Mouse (Mus musculus) gastrocnemius, postnatal 4 days (tissue): Measurements from ENCODE around the gene Denr. TPM values are rescaled to one million over a fixed set of nuclear protein-coding genes. Genes with fewer than 3 reads are reported as not detected.

Experiments used
- DNase-seq, 2 experiments: peaks; one replicate each; pipeline ENCODE4 v3.0.0; 2021 to 2022; ENCODE audit warnings: low spot score in 2 of 2, mixed read lengths in 2 of 2
- total RNA-seq, 2 experiments: library from RNA; stranded (reverse); gene quantifications; 2 replicates each; pipeline ENCODE4 v1.2.3; 2021

Gene Denr
- total RNA-seq, 2 experiments from 2014 or later, result 59.8 to 66.3 TPM

DNA sequence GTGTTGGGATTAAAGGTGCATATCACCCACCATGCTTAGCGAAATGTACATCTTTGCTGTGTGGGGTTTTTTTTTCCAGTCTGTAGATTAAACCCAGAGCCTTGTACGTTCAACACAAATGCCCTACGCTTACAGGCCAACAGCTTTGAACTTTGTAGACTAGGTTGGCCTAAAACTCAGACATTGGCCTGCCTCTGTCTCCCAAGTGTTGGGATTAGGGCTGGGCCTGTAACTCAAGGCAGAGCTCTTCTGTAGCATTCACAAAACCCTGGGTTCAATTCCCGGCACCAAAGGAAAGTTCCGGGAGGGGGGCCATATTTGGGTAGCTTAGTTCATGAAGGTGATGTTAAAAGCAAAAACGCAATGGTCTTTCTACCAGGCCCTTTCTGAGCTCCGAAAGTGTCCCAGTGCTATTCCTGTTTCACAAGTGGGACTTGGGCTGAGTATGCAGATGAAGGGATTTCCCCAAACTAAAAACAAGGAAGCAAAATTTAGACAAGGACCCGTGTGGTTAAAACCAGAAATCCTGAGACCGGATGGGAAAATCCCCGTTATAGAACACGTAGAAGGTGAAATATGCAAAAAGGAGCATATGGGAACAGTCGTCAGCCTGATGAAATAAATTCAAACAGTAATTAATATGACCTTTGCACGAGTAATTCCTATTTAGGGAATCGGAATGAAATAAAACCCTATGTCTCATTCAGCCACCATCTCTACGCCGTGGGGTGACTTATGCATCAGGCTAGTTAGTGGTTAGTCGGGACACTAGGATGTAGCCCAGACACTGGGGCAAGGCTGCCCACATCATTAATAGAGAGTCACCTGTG is 614 bp upstream of the Denr start:
- no peak for DNase-seq

DNA sequence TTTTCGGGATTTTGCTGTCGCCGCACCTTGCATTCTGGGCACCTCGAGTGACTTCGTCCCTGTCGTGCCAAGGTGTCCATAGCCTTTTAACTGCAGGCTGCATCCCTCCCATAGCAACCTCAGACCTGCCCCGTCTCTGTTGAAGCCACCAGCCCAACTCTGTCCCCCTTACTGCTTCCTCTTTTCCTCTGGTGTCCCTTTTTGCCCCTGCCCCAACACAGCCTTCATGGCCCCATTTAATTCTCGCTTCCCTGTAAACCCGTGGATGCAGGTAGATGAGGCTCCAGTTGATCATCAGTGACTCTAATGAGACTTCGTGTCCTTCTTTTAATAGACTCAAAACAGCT is 629 bp downstream of the Denr start:
- DNase-seq, result no peak

DNA sequence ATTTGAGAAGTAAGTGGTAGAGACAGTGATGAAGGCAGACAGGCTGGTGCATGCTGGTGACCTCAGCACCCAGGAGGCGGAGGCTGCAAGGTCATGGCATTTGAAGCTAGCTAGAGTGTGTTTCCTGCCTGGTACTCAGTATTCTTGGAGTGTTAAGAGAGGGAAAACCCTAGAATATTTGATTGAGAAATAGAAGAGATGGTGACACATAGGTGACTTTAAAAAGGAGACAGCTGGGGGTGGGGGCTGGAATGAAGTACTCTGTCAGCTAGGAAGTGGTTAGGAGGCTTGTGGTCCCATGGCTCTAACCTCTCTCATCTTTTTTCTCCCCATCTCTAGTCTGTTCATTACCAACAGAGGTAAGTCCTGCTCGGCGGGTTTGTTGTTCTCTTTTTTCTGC is 7.9 kb downstream of the Denr start:
- no peak for DNase-seq

DNA sequence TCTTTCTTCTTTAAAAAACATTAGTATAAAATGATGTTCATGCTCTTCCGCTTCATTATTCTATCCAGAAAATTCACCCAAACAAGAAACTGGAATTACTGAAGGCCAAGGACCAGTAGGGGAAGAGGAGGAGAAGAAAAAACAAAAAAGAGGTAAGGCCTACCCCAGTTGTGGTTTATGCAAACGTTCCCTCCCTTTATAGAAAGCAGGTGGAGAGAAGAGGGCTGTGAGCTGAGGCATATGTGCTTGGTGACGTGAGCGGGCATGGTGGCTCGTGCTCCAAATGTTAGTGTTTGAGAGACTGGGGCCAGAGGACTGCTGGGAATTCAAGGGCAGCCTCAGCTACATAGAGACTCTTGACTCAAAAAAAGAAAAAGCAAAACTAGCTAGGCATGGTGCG is 15.1 kb downstream of the Denr start:
- no peak for DNase-seq

DNA sequence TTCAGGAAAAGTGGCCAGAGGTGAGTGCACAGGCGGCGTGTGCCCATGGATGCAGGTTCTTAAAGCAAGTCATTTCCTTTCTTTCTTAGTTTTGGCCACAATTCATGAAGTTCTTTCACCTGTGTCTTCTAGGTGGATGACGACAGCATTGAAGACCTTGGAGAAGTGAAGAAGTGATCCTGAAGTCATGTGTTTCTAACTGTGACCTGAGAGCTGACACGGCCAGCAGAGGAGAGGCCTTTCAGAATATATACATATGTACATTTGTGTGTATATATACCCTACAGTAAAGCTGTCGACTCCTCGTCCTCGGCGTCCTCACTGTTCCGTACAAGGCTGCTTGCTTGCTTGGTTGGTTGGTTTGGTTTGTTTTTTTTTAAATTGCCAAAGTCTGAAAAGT is 20.1 kb downstream of the Denr start, which contains the start of gene Gm43518:
Gene Gm43518 (plus strand): TSS at position 301 of the 400 bp plus-strand sequence.
- DNase-seq, result no peak

DNA sequence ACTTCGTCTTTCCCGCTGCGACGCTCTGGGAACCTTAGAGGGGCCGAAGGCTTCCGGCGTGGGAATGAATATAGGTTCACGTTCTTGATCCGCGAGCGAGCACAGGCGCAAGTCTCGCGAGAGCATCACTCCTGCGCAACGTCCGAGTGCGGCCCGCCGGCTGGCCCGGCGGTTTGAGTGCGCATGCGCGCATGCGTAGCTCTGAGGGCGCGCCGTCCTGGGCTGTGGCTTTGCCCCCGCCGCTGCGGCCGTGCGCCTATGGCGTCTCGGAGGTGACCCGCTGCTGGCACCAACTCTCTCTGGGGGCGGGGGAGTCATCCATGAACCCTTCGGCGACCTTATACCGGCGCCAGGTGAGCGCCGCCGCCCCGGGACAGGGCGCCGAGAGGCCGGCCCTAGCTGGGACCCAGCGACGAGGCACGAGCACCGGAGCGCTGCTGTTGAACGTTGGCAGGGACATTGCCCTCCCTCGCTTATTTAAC is 23.6 kb downstream of the Denr start, which contains the start of gene Ccdc62:
Gene Ccdc62 (plus strand): TSS at position 172 of the 482 bp plus-strand sequence.
- DNase-seq, result peak; percentile 91 to 96

DNA sequence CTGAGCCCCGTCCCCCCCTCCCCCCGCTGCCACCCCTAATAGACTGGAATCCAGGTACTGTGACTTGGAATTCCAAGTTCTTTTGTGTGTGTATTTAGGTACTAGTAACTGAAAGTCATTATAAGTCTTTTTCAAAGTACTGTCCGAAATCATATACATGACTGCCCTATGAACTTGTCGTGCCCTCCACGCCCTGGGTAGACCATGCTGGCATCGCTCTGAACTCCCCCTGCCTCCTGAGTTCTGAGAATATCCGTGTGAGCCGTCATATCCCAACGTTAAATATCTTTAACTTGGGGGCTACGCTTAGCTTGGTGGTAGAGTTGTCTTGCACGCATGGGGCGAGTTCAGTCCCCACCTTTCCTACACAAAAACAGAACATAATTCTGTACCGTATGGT is 24.2 kb downstream of the Denr start:
- no peak for DNase-seq

DNA sequence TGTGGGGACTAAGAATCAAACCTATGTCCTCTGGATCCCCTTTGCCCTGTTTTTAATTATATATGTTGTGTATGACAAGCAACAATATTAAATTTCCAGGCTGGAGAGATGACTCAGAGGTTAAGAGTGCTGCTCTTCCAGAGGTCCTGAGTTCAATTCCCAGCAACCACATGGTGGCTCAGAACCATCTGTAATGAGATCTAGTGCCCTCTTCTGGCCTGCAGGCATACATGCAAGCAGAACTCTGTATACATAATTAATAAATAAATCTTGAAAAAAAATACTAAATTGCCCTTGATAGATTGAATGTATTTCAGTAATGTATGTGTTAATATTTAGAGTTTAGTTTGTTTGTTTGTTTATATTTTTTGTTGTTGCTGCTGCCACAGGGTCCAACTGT is 26.0 kb downstream of the Denr start:
- no peak for DNase-seq

DNA sequence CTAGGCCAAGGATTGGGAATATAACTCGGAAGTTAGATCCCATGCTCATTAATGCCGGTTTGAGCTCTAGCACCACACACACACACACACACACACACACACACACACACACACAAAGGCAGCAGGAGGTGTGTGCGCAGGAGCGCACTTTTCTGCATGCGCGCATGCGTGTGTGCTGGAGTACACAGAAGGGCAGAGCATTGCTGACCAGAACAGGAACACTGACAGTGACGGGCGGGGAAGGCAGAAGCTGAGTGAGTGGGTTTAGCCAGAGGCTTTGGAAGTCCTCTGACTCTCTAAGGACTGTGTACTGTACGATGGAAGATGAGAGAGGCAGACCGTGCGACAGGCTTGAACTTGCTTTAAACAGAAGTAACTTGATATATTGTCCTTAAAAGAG is 26.6 kb downstream of the Denr start:
- no peak for DNase-seq

DNA sequence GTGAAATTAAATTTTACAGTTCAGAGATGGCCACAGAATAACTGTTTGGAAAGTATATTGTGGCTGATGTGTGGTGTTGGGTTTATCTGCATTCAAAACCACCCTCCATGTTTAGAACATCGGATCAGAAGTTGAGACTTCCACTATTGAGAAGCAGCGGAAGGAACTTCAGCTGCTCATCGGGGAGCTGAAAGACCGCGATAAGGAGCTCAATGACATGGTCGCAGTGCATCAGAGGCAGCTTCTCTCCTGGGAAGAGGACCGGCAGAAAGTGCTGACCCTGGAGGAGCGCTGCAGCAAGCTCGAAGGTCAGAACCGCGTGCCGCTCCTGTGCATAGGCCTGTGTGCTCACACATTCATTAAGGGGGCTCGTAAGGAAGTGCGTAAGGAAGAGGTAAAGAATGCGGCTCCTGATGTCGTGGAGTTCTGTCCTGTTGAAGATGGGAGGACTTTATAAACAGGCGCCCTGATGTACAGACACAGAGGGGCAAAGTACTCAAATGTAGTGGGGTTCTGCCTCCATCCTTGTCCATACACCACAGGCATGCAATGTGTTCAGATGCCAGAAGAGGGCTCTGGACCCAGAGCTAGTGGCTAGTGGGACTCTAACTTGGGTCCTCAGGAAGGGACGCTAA is 27.1 kb downstream of the Denr start:
- no peak for DNase-seq

DNA sequence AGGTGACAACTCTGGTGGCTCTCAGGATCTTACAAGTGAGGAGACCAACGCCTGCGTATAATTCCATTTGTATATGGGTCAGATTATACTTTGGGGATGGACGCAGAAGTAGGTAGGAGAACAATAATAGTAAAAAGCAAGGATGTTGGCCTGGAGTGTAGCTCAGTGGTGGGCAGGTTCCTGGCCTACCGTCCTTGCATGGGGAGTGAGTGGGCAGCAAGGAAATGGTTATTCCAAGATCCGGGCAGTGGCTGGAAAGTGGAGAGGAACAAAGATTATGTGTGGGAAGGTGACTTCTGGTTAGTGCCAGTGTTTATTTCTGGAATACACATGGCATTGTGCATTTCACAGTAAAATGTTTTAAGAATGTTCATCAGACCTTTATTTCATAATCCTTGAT is 29.0 kb downstream of the Denr start:
- DNase-seq, result no peak

DNA sequence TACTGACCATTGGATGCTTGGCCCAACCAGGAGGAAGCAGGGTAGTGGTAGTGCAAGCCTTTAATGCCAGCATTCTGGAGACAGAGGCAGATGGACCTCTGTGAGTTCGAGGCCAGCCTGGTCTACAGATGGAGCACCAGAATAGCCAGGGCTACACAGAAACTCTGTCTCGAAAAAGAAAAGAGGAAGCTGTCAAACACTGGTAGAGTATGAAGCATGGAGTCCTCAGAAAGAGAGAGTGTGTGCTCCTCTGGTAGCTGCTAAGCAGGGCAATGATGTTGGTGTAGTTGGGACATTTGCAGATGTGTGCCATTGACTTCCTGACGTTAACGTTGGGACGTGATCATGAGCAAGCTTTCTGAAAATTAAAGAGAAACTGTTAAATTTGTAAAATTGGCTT is 31.5 kb downstream of the Denr start:
- no peak for DNase-seq

DNA sequence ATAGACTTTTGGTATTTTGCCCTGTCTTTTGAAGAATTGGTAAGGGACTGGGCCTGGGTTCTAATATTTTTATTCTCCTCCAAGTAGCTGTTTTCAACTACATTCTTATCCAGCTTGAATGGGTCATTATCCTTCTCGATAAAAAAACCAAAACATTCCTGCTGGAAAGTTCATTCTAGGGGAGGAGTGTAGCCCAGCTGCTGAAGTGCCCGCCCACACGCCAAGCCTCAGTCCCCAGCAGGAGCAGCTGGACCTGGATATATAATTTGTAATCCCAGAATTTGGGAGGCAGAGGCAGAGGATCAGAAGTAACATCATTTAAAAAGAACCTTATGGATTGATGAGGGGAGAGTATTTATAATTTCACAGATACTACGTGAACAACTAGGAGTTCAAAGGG is 39.6 kb downstream of the Denr start:
- DNase-seq, result no peak

DNA sequence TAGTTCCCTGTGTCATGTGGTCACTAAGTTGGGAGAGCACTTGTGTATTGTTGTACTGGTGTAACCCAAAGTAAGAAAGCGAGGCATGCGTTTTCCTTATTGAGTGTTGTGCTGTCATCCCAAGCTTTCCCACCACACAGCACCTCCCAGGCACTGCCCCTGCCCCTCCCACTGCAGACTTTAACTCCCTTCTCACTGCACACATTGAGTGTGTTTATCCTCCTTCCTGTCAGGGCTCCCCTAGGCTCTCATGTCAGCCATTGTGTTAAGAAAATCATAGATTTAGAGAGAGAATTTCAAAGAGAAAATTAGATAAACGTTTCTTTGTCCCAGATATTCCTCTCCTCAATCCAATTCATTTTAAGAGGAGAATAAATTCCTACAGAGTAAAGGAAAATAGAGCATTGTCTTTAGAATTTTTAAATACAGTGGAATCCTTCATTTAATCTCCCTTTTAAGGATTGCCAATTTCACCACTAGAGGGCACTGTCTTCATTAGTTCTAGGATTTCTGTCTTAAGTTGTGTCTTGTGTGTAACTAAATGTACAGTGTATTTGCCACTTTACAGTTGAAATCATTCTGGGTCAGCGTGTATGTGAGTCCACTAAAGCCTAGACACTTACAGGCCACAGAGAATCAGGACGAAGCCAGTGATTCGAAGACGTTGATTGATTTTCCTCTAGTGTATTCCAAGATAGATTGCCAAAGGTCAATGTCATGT is 40.2 kb downstream of the Denr start:
- DNase-seq, result no peak

DNA sequence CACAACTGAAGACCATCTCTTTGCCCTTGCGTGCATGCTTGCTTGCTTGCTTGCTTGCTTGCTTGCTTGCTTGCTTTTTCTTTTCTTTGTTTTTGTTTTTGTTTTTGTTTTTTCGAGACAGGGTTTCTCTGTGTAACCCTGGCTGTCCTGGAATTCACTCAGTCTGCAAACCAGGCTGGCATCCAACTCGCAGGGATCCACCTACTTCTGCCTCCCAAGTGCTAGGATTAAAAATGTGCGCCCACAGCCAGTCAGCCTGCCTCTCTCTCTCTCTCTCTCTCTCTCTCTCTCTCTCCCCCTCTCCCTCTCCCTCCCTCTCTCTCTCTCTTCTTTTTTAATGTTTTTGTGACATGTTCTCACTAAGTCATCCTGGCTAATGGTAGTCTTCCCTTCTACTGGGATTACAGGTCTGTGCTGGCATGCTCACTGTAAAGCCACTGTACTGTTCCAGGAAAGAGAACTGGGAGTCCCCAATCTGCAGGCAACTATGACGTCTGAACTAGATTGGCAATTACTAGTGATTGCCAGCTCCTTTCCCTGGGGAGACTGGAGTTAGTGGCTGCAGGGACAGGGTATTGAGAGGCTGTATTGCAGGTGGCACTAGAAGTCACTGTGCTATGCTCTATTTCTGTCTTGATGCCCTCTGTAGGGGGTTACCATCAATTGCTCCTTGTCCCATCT is 45.5 kb downstream of the Denr start:
- DNase-seq, result no peak

DNA sequence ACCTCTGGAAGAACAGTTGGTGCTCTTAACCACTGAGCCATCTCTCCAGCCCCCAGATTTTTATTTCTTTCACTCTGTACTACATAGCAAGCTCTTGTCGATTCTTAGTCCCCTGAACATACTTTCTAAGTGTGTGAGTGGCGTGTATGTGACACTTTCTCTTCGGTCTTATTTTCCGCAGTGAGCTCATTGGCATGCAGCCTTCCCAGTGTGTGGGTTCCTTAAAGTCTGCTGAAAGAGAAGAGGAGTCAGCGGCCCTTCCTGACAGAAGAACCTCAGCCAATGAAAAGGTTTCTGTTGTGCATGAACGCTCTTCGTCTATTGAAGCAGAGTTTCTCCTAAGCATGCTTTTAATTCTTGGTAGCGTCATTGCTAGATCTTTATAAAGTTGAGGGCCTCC is 50.2 kb downstream of the Denr start:
- no peak for DNase-seq

DNA sequence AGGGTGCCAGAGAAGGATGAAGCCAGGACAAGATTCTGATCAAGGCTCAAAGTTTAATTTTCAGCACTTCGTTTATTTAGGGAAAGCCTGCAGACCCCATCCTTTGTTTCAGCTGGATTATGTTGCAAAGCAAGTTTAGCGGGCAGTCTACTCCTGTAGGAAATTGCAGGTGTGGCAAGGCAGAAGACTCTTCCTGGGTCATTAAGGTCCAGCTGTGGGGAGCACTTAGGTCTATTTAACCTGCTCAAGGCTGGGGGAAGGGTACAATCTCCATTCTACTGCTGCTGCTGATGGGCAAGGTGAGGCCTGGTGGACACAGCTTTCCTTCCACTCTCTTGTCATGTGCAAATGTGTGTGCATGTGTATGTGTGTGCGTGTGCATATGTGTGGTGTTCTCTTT is 52.0 kb downstream of the Denr start:
- DNase-seq, result no peak

DNA sequence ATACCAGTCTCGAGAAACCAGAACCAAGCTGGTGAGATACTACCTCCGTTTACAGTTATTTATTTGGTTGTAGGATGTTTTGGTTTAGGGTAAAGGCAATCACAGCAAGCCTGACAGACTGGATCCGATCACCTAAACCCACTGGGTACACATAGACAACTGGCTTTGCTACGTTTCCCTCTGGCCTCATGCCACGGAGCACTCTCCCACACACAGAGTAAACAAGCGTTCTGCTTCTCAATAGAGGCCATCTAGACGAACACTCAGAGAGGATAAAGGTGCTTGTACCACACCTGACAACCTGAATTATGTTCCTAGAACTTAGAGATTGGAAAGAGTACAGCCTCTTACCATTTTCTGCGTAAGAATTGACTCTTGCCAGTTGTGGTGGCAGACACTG is 53.2 kb downstream of the Denr start:
- DNase-seq, result no peak

DNA sequence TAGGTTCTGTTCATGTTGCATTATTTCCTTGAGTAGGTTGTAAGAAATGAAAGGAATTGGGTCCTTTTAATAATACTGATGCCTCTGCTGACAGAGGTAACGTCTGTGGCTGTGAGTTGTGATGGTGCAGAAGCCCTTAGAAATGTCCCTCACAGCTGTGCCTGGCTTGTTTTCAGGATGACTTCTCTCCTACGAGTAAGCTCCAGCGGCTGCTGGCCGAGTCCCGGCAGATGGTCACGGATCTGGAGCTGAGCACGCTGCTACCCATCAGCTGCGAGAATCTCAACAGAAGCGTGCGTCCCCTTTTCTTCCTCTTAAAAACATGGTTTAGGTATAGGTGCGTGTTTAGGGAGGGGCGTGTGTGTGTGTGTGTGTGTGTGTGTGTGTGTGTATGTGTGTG is 54.1 kb downstream of the Denr start:
- DNase-seq, result no peak

DNA sequence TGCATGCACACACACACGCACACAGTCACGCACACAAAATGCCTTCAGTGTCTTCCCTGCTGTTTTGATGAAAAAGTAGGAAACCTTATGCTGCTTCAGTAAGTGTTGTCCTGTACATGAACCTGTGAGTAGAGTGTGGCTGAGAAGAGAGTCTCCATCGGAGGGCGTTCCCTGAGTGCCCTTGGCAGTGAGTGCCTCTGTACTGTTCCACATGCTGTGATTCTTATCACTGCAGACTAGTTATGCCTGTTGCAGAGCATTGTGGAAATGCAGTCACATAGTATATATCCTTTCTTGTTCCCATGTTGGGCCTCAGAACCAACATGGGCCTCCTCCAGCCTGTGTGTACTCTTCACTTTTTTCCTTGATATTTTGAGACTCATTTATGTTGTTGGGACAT is 57.2 kb downstream of the Denr start:
- DNase-seq, result no peak

DNA sequence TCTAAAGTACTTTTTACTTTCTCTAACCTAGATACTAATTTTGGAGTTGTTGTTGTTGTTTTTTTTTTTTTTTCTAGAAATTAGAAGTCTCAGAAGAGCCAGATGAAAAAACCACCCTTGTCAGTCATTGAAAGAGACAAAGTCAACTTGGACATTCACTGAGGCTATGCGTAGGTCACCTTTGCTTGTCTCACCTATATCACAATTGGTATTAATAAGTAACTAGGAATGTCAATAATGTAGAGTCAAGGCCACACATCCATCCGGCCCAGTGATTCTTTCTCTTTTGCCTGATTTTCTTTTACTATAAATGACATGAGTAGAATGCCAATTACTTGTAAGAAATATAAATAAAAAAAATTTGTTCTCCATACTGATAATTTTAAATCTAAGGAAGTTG is 59.8 kb downstream of the Denr start:
- no peak for DNase-seq

DNA sequence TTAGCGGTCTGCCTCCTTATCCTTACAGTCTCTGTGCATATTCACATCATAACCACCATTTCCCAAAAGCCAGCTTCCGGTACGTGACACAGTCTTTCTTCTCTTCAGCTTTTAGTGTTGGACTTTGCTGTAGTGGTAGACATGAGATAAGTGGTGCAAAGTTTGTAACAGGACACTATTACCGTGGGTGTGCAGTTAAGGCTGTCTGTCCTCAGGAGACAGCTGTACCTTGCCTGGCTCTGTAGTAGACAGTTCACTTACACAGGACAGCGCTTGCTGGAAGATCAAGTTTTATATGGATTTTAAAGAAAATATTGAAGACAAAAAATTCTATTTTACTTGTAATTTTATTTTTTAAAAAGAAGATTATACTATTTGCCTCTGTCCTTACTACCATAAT is 61.5 kb downstream of the Denr start:
- DNase-seq, result no peak
